Mouse (Mus musculus) gastrocnemius, postnatal 14 days (tissue): ENCODE data around the gene Zswim4. TPM values are rescaled to one million over a fixed set of nuclear protein-coding genes. Genes with fewer than 3 reads are reported as not detected.

Source experiments
- microRNA-seq, 2 experiments: library from miRNA; unstranded; fragments of <30 nt; microRNA quantifications; one replicate each; pipeline ENCODE4 v1.2.0; 2021
- total RNA-seq, 2 experiments: library from RNA; stranded (reverse); gene quantifications; 2 replicates each; pipeline ENCODE4 v1.2.3; 2021

Gene Zswim4
- total RNA-seq, 2 experiments from 2014 or later, result 5.8 to 6.8 TPM

Small RNAs within 50 kb of the gene (microRNA-seq; reads per million reads assigned to microRNA genes)
- gene Mir181c, result 645 to 952 reads per million in 2 experiments
- 666 to 843 reads per million in 2 experiments for gene Mir181d
- gene Mir23a, result 27,619 to 44,831 reads per million in 2 experiments
- 0 reads per million in 2 experiments for gene Mir24-2
- gene Mir27a, result 540 to 920 reads per million in 2 experiments
- 0 reads per million in 2 experiments for gene Mir3074-2

Other genes starting within 250 kb of the Zswim4 start
- 10 to 100 TPM; 17.8 to 22.1 TPM for gene Samd1, start 239.4 kb downstream of the Zswim4 start, total RNA-seq
- gene 1700067K01Rik, start 235.6 kb downstream of the Zswim4 start, total RNA-seq, result not detected
- 1 to 10 TPM; 2.9 to 4.2 TPM for gene 2210011C24Rik, start 224.9 kb downstream of the Zswim4 start, total RNA-seq
- gene Palm3, start 215.6 kb downstream of the Zswim4 start, total RNA-seq, result under 1 TPM; 0.25 to 0.51 TPM
- 1 to 10 TPM in 1 of 2 experiments, under 1 TPM in 1; 0.84 to 1.1 TPM for gene Il27ra, start 194.5 kb downstream of the Zswim4 start, total RNA-seq
- gene Rln3, start 192.1 kb downstream of the Zswim4 start, total RNA-seq, result not detected
- 1 to 10 TPM; 2.6 TPM for gene Gm10643, start 171.9 kb downstream of the Zswim4 start, total RNA-seq
- 1 to 10 TPM; 5.2 to 5.9 TPM for gene Rfx1, start 170.2 kb downstream of the Zswim4 start, total RNA-seq
- 1 to 10 TPM; 5.8 to 7.1 TPM for gene Dcaf15, start 132.3 kb downstream of the Zswim4 start, total RNA-seq
- under 1 TPM in 1 of 2 experiments, not detected in 1; 0.10 TPM for gene Podnl1, start 111.1 kb downstream of the Zswim4 start, total RNA-seq
- 10 to 100 TPM; 12.1 to 12.6 TPM for gene Cc2d1a, start 89.1 kb downstream of the Zswim4 start, total RNA-seq
- gene 4930432K21Rik, start 89.0 kb downstream of the Zswim4 start, total RNA-seq, result under 1 TPM; 0.27 to 0.62 TPM
- under 1 TPM in 1 of 2 experiments, not detected in 1; 0.43 TPM for gene Nanos3, start 51.8 kb downstream of the Zswim4 start, total RNA-seq
- 100 to 1,000 TPM; 158 to 171 TPM for gene D8Ertd738e, start 12.7 kb upstream of the Zswim4 start, total RNA-seq
- 10 to 100 TPM; 11.8 to 16.6 TPM for gene Mri1, start 20.3 kb upstream of the Zswim4 start, total RNA-seq
- 10 to 100 TPM in 1 of 2 experiments, 1 to 10 TPM in 1; 9.6 to 10.1 TPM for gene Ccdc130, start 33.3 kb upstream of the Zswim4 start, total RNA-seq
- gene Cacna1a, start 151.4 kb upstream of the Zswim4 start, total RNA-seq, result 1 to 10 TPM; 3.1 to 9.2 TPM